In genomic region chr5:139557079-139557478, GRCm38 (mm10) we compare ENCODE assay signal across 25 mouse cellular contexts. TPM values are rescaled to one million over a fixed set of nuclear protein-coding genes. Genes with fewer than 3 reads are reported as not detected.
DNase-seq lines count a peak whose midpoint lies in the region; ATAC-seq and TF ChIP-seq lines count a peak whose summit lies in the region.
"Had no signal": no experiment of that assay in that cellular context is flagged by ENCODE, and none has a peak within 500 bp of the region (broad histone marks: within the 10 kb centered on the region; RNA-seq: fewer than 3 reads in every experiment).

No protein-coding gene starts in this region.

- peak overlapping the region; percentile 23 for H3K4me3 ChIP-seq in kidney, embryonic 15.5 days (replicated peaks)
- no peak overlapping the region for H3K4me3 ChIP-seq in midbrain, embryonic 14.5 days (replicated peaks; ENCODE audit: low read depth, low read length)
- no peak overlapping the region for H3K4me3 ChIP-seq in midbrain, embryonic 15.5 days
- H3K4me3 ChIP-seq in lung, adult 2 months (replicated peaks; ENCODE audit: extremely low read depth, low read depth, low read length), result no peak overlapping the region
- H3K4me3 ChIP-seq: embryonic facial prominence, embryonic 15.5 days; gastrocnemius, adult 2 months; limb, embryonic 15.5 days; megakaryocyte, embryonic 14.5 days had no signal

- DNase-seq in embryo, embryonic 10 days (ENCODE audit: low spot score), result peak; percentile 4
- DNase-seq in embryo, embryonic 10.5 days (ENCODE audit: low spot score), result no peak
- DNase-seq in kidney, postnatal 25 days, result no peak
- DNase-seq in midbrain, embryonic 14.5 days, result no peak
- no peak for DNase-seq in lung, adult 2 months
- DNase-seq: adrenal gland, adult 8-10 months; gastrocnemius, adult 2 months; heart, postnatal 36 days; kidney, postnatal 10 days; lung, postnatal 36 days; thymus, adult 18-20 months; thymus, postnatal 36 days had no signal

- peak overlapping the region; percentile 54 for H3K4me2 ChIP-seq in kidney, embryonic 15.5 days
- no peak overlapping the region for H3K4me2 ChIP-seq in midbrain, embryonic 14.5 days (ENCODE audit: low read length)
- H3K4me2 ChIP-seq in midbrain, embryonic 15.5 days, result no peak overlapping the region
- H3K4me2 ChIP-seq: embryonic facial prominence, embryonic 15.5 days; heart, embryonic 15.5 days; limb, embryonic 15.5 days had no signal

- H3K27ac ChIP-seq in kidney, embryonic 15.5 days, result peak overlapping the region; percentile 84
- 0 out of 2 replicates have a peak overlapping the region, but pooled peaks have one; percentile 13 for H3K27ac ChIP-seq in midbrain, embryonic 14.5 days (replicated peaks; ENCODE audit: low read depth, low read length)
- no peak overlapping the region for H3K27ac ChIP-seq in midbrain, embryonic 15.5 days
- H3K27ac ChIP-seq: embryonic facial prominence, embryonic 15.5 days; gastrocnemius, adult 2 months; heart, embryonic 15.5 days; limb, embryonic 15.5 days; liver, embryonic 14.5 days; lung, embryonic 15.5 days had no signal

- peaks cover 76% of the 10 kb centered on the region for H3K4me1 ChIP-seq in kidney, embryonic 15.5 days
- peaks cover 43% of the 10 kb centered on the region for H3K4me1 ChIP-seq in midbrain, embryonic 14.5 days (ENCODE audit: control insufficient read depth, insufficient read depth, low read length)
- peaks cover 55% of the 10 kb centered on the region for H3K4me1 ChIP-seq in midbrain, embryonic 15.5 days
- peaks cover 2% of the 10 kb centered on the region; the same call in 1 of the 2 replicates for H3K4me1 ChIP-seq in lung, adult 2 months (ENCODE audit: control insufficient read depth, insufficient read depth, low read length)

- H3K36me3 ChIP-seq in kidney, embryonic 15.5 days, result no peaks in the 10 kb centered on the region
- no peaks in the 10 kb centered on the region for H3K36me3 ChIP-seq in midbrain, embryonic 14.5 days (ENCODE audit: control insufficient read depth, insufficient read depth, low read length)
- H3K36me3 ChIP-seq in midbrain, embryonic 15.5 days (replicated peaks), result no peaks in the 10 kb centered on the region
- H3K36me3 ChIP-seq: embryonic facial prominence, embryonic 15.5 days; heart, embryonic 15.5 days; limb, embryonic 15.5 days; lung, embryonic 15.5 days had no signal

- peaks cover 98% of the 10 kb centered on the region for H3K27me3 ChIP-seq in kidney, embryonic 15.5 days
- H3K27me3 ChIP-seq in midbrain, embryonic 14.5 days (ENCODE audit: control insufficient read depth, insufficient read depth, low read length), result peaks cover 57% of the 10 kb centered on the region
- peaks cover 54% of the 10 kb centered on the region for H3K27me3 ChIP-seq in midbrain, embryonic 15.5 days (replicated peaks)

- H3K9me3 ChIP-seq in kidney, embryonic 15.5 days (replicated peaks), result no peaks in the 10 kb centered on the region
- H3K9me3 ChIP-seq in midbrain, embryonic 14.5 days (ENCODE audit: control insufficient read depth, low read length), result no peaks in the 10 kb centered on the region
- no peaks in the 10 kb centered on the region for H3K9me3 ChIP-seq in midbrain, embryonic 15.5 days
- H3K9me3 ChIP-seq: embryonic facial prominence, embryonic 15.5 days; heart, embryonic 15.5 days; limb, embryonic 15.5 days; lung, embryonic 15.5 days had no signal

- H3K9ac ChIP-seq in kidney, embryonic 15.5 days, result no peak overlapping the region; the same call in 1 of the 2 replicates
- H3K9ac ChIP-seq in midbrain, embryonic 14.5 days (replicated peaks; ENCODE audit: low read length), result no peak overlapping the region
- H3K9ac ChIP-seq in midbrain, embryonic 15.5 days, result no peak overlapping the region
- H3K9ac ChIP-seq: embryonic facial prominence, embryonic 15.5 days; heart, embryonic 15.5 days; limb, embryonic 15.5 days; liver, embryonic 14.5 days; lung, embryonic 15.5 days had no signal

- 6% methylated on average over 10 of the region's 10 CpGs for WGBS in kidney, embryonic 15.5 days
- WGBS in midbrain, embryonic 14.5 days, result 5% methylated on average over 10 of the region's 10 CpGs
- 5% methylated on average over 10 of the region's 10 CpGs for WGBS in midbrain, embryonic 15.5 days
- 9% methylated on average over 10 of the region's 10 CpGs for WGBS in lung, adult 2 months

- no peak for TF ChIP-seq POLR2A in lung, adult 2 months (IDR thresholded peaks at IDR 0.05; ENCODE audit: borderline replicate concordance, extremely low read depth, low read depth, low read length)

- no peak for TF ChIP-seq CTCF in lung, adult 2 months (IDR thresholded peaks at IDR 0.05; ENCODE audit: insufficient read depth, low read length)

- ATAC-seq in kidney, embryonic 15.5 days (replicated peaks; ENCODE audit: low FRiP score), result no peak
- no peak for ATAC-seq in midbrain, embryonic 14.5 days (ENCODE audit: low FRiP score, low TSS enrichment)
- ATAC-seq in midbrain, embryonic 15.5 days (replicated peaks), result no peak
- ATAC-seq: activated CD4-positive, CD25-positive, alpha-beta regulatory T cell, adult 4 months; inflammation-experienced regulatory T-cells, adult 6 months had no signal

RNA-seq across cellular contexts. Expression of gene Uncx, which starts 13.8 kb away (rescaled TPM):
- 90.8 and 96.1 TPM in 2 replicates for polyA plus RNA-seq in kidney, embryonic 15.5 days (2015; fragmentation: Nextera tagmentation; extraction: Ambion mirVana)
- polyA plus RNA-seq in midbrain, embryonic 14.5 days (2014; fragmentation: Nextera tagmentation; extraction: Ambion mirVana), result 39.6 and 44.0 TPM in 2 replicates
- 43.5 and 48.8 TPM in 2 replicates for polyA plus RNA-seq in midbrain, embryonic 15.5 days (2015; fragmentation: Nextera tagmentation; extraction: Ambion mirVana)
- polyA plus RNA-seq in lung, adult 2 months (2012; rRNA removed), result not detected in 2 replicates
- polyA plus RNA-seq: activated CD4-positive, CD25-positive, alpha-beta regulatory T cell, adult 4 months; gonadal fat pad, adult 2 months; heart, embryonic 15.5 days; inflammation-experienced regulatory T-cells, adult 6 months; liver, embryonic 14.5 days; small intestine, adult 2 months; stomach, embryonic 16.5 days had no signal

Comparison
In these comparisons a context has a peak if more than half of its experiments do, and no peak if none do; other contexts are left out.
1. RNA of gene Uncx, which starts 13.8 kb away (polyA plus RNA-seq): 90.8 to 96.1 TPM in kidney, embryonic 15.5 days, 43.5 to 48.8 TPM in midbrain, embryonic 15.5 days and 39.6 to 44.0 TPM in midbrain, embryonic 14.5 days; not detected in lung, adult 2 months; every median in the first group is over 10 times any median in the second.